Mouse (Mus musculus): ENCODE results near the gene Rps15. TPM values are rescaled to one million over a fixed set of nuclear protein-coding genes. Genes with fewer than 3 reads are reported as not detected.

The Rps15 gene
- 1,202 TPM for polyA plus RNA-seq (2014; fragmentation: Illumina TruSeq; extraction: RNeasy Lipid Tissue Mini Kit (QIAGEN cat#74804); ENCODE audit: low read depth, low replicate concordance)

DNA sequence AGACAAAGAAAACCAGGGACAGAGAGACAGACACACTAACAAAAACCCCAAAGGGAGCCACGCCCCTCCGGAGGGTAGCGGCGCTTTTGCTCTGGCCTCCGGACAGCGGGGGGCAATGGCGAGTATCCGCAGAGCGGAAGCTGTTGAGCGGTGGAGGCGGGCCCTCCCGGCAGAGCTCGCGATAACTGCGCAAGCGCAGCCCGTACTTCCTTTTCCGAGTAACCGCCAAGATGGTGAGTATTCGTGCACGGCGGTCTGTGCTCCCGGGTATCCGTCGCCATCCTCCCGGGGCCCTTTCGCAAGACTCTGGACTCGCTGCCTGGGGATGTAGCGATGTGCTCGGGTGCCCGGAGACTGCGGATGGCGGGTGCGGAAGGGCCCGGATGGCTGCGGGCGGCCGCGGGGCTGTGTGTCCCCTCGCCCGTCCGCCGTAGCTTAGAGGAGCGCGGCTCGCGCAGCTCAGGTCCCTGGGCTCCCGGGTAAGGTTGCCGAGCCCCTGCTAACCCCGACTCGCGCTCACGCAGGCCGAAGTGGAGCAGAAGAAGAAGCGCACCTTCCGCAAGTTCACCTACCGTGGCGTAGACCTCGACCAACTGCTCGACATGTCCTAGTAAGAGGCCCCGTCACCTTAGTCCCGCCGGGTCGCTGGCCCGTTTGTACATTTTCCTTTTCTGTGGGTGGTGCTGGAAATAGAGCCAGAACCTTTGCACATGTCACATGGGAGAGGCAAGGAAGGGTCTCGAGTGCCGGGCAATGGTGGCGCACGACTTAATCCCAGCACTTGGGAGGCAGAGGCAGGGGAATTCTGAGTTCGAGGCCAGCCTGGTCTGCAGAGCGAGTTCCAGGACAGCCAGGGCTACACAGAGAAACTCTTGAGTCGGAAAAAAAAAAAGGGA is at the start of gene Rps15:
Gene Rps15, plus strand, starts transcription at position 203 of the 896 bp plus-strand sequence.

DNA sequence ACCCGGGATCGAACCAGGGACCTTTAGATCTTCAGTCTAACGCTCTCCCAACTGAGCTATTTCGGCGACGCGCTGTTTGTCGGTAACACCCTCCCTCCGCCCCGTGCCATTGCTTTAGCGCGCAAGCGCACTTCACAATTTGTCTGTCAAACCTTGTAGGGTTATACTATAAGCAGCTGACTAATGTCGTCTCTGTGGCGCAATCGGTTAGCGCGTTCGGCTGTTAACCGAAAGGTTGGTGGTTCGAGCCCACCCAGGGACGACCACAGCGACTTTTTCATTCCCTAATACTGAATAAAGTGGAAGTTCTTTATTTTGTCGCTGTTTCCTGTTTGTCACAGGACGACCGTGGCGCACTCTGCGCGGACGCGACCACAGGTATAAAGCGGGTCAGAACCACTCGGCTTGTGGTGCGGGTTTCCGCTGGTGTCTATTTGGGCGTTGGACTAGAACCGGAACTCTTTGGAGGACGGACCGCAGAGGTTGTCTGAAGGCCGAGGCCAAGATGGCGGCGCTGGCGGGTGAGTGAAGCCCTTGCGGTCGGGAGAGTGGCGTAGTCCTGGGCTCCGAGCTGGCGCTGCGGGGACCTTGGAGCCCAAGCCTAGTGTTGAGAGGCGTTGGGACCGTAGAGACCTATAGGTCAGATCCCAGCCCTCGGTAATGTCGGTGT is 43.1 kb upstream of the Rps15 start, which contains the start of gene Ndufs7:
Gene Ndufs7, plus strand, starts transcription at position 151 of the 670 bp plus-strand sequence.

DNA sequence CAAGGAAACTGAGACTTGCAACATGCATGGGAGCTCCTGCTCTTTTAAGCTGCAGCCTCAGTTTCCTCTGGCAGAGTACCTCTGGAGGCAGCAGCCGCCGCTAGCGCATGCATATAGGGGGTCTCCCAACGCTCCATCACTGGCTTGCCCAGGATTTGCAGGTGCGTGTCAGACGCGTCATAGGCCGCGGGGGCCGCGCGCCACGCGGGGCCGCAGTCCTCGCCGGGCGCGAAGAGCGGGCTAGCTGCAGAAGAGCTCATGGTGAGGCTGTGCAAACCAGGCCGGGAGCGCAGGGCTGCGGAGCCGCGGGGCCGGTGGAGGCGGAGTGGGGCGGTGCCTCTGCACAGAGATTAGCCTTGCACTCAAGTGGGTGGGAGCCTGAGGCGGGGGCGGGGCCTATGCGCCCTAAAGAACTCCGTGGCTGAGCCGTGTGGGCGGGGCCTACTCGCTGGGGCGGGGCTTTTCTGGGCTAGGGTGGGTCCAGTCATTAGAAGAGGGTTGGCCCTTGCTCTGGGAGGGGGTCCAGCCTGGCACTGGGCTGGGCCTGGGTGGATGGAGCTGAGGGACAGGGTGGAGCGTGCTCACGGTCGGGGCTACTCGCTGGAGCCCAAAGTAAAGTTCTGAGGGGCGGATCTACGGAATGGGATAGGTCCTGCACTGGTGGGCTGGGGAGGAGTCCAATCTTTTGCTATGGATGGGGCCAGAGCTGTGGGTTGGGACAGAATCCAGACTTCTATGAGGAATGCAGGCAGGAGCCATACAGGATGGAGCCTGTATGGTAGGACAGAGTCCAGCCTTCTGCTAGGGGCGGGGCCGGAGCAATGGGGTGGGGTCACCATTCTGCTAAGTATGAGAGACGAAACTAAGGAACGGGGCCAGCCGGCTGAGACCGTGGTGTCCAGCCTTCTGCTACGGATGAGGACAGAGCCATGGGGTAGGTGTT is 31.3 kb upstream of the Rps15 start, which contains the start of the genes Gamt and Dazap1:
Gene Gamt, minus strand, starts transcription at position 371 of the 943 bp plus-strand sequence.
Gene Dazap1, plus strand, starts transcription at position 845 of the 943 bp plus-strand sequence.

DNA sequence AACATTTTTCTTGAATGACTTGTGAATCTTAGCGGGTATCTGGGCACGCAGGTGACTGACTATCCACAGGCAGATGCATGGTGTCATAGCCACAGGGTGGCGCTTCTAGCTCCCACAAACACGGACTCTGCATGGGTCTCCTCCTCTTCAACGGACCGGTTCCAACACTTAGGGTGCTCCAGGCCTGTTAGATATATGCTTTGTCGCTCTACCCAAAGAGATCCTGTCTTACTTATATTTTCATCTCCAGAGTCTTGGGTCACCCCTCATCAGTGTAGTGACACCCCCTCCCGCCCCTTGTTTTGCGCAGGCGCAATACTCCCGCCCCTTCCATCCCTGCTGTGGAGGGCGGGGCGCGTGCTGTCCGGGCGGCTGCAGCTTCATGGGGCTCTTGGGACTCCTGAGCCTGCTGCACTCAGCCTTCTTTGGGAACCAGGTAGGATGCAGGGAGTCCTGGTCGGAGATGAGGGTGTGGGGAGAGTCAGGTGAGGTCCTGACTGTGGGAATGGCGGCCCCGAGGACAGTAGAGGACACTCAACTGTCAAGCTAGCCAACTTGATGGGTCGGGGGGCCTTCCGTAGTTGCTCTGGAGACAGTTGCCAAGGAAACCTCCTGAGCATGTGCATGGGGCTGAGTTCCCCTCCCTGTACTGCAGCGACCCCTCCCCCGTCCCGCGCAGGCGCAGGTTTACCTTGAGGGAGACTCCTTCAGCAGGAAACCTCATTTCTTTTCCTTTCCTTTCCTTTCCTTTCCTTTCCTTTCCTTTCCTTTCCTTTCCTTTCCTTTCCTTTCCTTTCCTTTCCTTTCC is 3.6 kb downstream of the Rps15 start, which contains the start of gene Apc2:
Gene Apc2, plus strand, starts transcription at position 360 of the 808 bp plus-strand sequence.

DNA sequence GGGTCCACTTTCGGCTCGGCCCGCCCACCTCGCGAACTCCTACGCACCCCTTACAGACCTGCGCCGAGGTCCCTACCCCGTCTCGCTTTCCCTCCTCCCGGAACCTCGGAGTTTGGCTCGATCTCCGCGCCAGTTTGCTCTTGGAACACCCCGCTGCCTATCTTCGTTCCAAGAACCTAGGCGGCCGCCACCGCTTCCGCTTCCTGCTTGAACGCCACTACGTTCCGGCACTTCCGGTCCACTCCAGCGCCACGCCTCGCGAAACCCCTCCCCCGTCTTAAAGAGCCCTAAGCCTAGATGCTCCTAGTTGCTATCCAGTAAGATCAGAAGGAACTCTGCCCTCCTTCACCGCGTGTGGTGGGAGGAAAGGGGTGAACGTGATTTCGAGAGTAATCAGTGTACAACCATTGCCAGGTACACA is 28.1 kb downstream of the Rps15 start, which contains the start of gene 2310011J03Rik:
Gene 2310011J03Rik, minus strand, starts transcription at position 198 of the 421 bp plus-strand sequence.

DNA sequence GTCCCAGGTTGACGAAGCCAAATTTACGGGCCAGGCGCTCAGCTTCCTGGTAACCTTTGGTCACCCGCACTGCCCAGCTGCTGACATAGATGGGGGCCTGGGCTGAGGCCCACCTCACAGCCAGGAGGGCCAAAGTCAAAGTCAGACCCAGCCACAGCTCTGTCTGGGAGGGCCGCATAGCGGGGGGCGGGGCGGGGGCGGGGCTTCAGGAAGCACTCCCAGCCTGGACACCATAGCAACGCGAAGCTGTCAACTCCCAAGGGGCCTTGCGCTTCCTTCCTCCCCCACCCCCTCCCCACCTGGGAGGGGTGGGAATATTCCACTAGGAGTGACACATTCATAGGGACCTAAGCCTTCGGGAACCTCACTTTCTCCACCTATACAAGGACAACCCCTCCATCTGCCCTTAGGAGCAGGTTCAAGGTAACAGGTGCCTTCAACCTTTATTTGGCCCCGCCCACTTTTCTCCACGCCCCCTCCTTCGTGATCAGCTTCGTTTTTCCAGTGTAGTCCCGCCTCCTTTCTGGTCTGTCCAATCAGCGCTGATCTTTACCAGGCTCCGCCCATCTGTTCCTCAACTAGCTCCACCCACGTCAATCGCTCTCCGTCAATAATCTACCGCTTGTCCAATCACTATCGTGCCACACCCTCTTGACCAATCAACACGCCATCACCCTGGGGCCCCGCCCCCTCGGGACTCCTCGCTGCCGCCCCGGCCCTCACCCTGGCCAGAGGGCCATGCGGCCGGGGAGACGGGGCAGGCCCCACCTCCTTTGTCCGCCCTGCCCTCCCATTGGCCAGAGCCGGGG is 37.2 kb downstream of the Rps15 start, which contains the start of the genes Pcsk4 and Reep6:
Gene Pcsk4, minus strand, starts transcription at position 226 of the 809 bp plus-strand sequence.
Gene Reep6, plus strand, starts transcription at position 681 of the 809 bp plus-strand sequence.

Other genes starting within 250 kb of the Rps15 start
- gene Gpx4, start 245.3 kb upstream of the Rps15 start, polyA plus RNA-seq (2014; fragmentation: Illumina TruSeq; extraction: RNeasy Lipid Tissue Mini Kit (QIAGEN cat#74804); ENCODE audit: low read depth, low replicate concordance) = 933 TPM
- gene Sbno2, start 186.9 kb upstream of the Rps15 start, polyA plus RNA-seq (2014; fragmentation: Illumina TruSeq; extraction: RNeasy Lipid Tissue Mini Kit (QIAGEN cat#74804); ENCODE audit: low read depth, low replicate concordance) = 10.9 TPM
- gene Stk11, start 176.7 kb upstream of the Rps15 start, polyA plus RNA-seq (2014; fragmentation: Illumina TruSeq; extraction: RNeasy Lipid Tissue Mini Kit (QIAGEN cat#74804); ENCODE audit: low read depth, low replicate concordance) = 137 TPM
- 1,104 TPM for gene Atp5d, start 153.8 kb upstream of the Rps15 start, polyA plus RNA-seq (2014; fragmentation: Illumina TruSeq; extraction: RNeasy Lipid Tissue Mini Kit (QIAGEN cat#74804); ENCODE audit: low read depth, low replicate concordance)
- 2.6 TPM for gene Cbarp, start 151.6 kb upstream of the Rps15 start, polyA plus RNA-seq (2014; fragmentation: Illumina TruSeq; extraction: RNeasy Lipid Tissue Mini Kit (QIAGEN cat#74804); ENCODE audit: low read depth, low replicate concordance)
- gene Midn, start 144.2 kb upstream of the Rps15 start, polyA plus RNA-seq (2014; fragmentation: Illumina TruSeq; extraction: RNeasy Lipid Tissue Mini Kit (QIAGEN cat#74804); ENCODE audit: low read depth, low replicate concordance) = 39.3 TPM
- gene Cirbp, start 126.5 kb upstream of the Rps15 start, polyA plus RNA-seq (2014; fragmentation: Illumina TruSeq; extraction: RNeasy Lipid Tissue Mini Kit (QIAGEN cat#74804); ENCODE audit: low read depth, low replicate concordance) = 89.8 TPM
- gene 1600002K03Rik, start 119.5 kb upstream of the Rps15 start, polyA plus RNA-seq (2014; fragmentation: Illumina TruSeq; extraction: RNeasy Lipid Tissue Mini Kit (QIAGEN cat#74804); ENCODE audit: low read depth, low replicate concordance) = 13.6 TPM
- 1.8 TPM for gene Efna2, start 113.0 kb upstream of the Rps15 start, polyA plus RNA-seq (2014; fragmentation: Illumina TruSeq; extraction: RNeasy Lipid Tissue Mini Kit (QIAGEN cat#74804); ENCODE audit: low read depth, low replicate concordance)
- 21.1 TPM for gene Mum1, start 66.0 kb upstream of the Rps15 start, polyA plus RNA-seq (2014; fragmentation: Illumina TruSeq; extraction: RNeasy Lipid Tissue Mini Kit (QIAGEN cat#74804); ENCODE audit: low read depth, low replicate concordance)
- gene Ndufs7, start 43.3 kb upstream of the Rps15 start, polyA plus RNA-seq (2014; fragmentation: Illumina TruSeq; extraction: RNeasy Lipid Tissue Mini Kit (QIAGEN cat#74804); ENCODE audit: low read depth, low replicate concordance) = 842 TPM
- gene Gamt, start 31.4 kb upstream of the Rps15 start, polyA plus RNA-seq (2014; fragmentation: Illumina TruSeq; extraction: RNeasy Lipid Tissue Mini Kit (QIAGEN cat#74804); ENCODE audit: low read depth, low replicate concordance) = 7.7 TPM
- 49.3 TPM for gene Dazap1, start 31.0 kb upstream of the Rps15 start, polyA plus RNA-seq (2014; fragmentation: Illumina TruSeq; extraction: RNeasy Lipid Tissue Mini Kit (QIAGEN cat#74804); ENCODE audit: low read depth, low replicate concordance)
- gene Apc2, start 3.5 kb downstream of the Rps15 start, polyA plus RNA-seq (2014; fragmentation: Illumina TruSeq; extraction: RNeasy Lipid Tissue Mini Kit (QIAGEN cat#74804); ENCODE audit: low read depth, low replicate concordance) = 2.0 TPM
- gene 2310011J03Rik, start 28.1 kb downstream of the Rps15 start, polyA plus RNA-seq (2014; fragmentation: Illumina TruSeq; extraction: RNeasy Lipid Tissue Mini Kit (QIAGEN cat#74804); ENCODE audit: low read depth, low replicate concordance) = 22.7 TPM
- gene Pcsk4, start 37.0 kb downstream of the Rps15 start, polyA plus RNA-seq (2014; fragmentation: Illumina TruSeq; extraction: RNeasy Lipid Tissue Mini Kit (QIAGEN cat#74804); ENCODE audit: low read depth, low replicate concordance) = 2.2 TPM
- 3.4 TPM for gene Reep6, start 37.5 kb downstream of the Rps15 start, polyA plus RNA-seq (2014; fragmentation: Illumina TruSeq; extraction: RNeasy Lipid Tissue Mini Kit (QIAGEN cat#74804); ENCODE audit: low read depth, low replicate concordance)
- gene Adamtsl5, start 56.0 kb downstream of the Rps15 start, polyA plus RNA-seq (2014; fragmentation: Illumina TruSeq; extraction: RNeasy Lipid Tissue Mini Kit (QIAGEN cat#74804); ENCODE audit: low read depth, low replicate concordance) = 64.4 TPM
- gene Plk5, start 64.0 kb downstream of the Rps15 start, polyA plus RNA-seq (2014; fragmentation: Illumina TruSeq; extraction: RNeasy Lipid Tissue Mini Kit (QIAGEN cat#74804); ENCODE audit: low read depth, low replicate concordance) = 3.1 TPM
- gene Mex3d, start 95.2 kb downstream of the Rps15 start, polyA plus RNA-seq (2014; fragmentation: Illumina TruSeq; extraction: RNeasy Lipid Tissue Mini Kit (QIAGEN cat#74804); ENCODE audit: low read depth, low replicate concordance) = 6.2 TPM
- 93.3 TPM for gene Mbd3, start 107.1 kb downstream of the Rps15 start, polyA plus RNA-seq (2014; fragmentation: Illumina TruSeq; extraction: RNeasy Lipid Tissue Mini Kit (QIAGEN cat#74804); ENCODE audit: low read depth, low replicate concordance)
- 2,281 TPM for gene Uqcr11, start 114.4 kb downstream of the Rps15 start, polyA plus RNA-seq (2014; fragmentation: Illumina TruSeq; extraction: RNeasy Lipid Tissue Mini Kit (QIAGEN cat#74804); ENCODE audit: low read depth, low replicate concordance)
- 17.6 TPM for gene Tcf3, start 141.2 kb downstream of the Rps15 start, polyA plus RNA-seq (2014; fragmentation: Illumina TruSeq; extraction: RNeasy Lipid Tissue Mini Kit (QIAGEN cat#74804); ENCODE audit: low read depth, low replicate concordance)
- 0.08 TPM for gene Onecut3, start 202.4 kb downstream of the Rps15 start, polyA plus RNA-seq (2014; fragmentation: Illumina TruSeq; extraction: RNeasy Lipid Tissue Mini Kit (QIAGEN cat#74804); ENCODE audit: low read depth, low replicate concordance)
- not detected for gene Atp8b3, start 246.7 kb downstream of the Rps15 start, polyA plus RNA-seq (2014; fragmentation: Illumina TruSeq; extraction: RNeasy Lipid Tissue Mini Kit (QIAGEN cat#74804); ENCODE audit: low read depth, low replicate concordance)

Measured in heart, adult 10 weeks (tissue).